Mouse (Mus musculus) ovary, adult 18-20 months (tissue): ENCODE measurements around the gene Mtnr1b.
"Not testable (repeated sequence)": the region's sequence is repeated elsewhere in the genome, so short reads cannot be mapped to it uniquely, and the experiment has no call there.

ENCODE experiments used
- DNase-seq: peaks from one replicate; pipeline ENCODE4 v3.0.0; 2022; ENCODE audit warnings: low spot score, mixed read lengths

Mtnr1b gene

GRCm38 (mm10) chr9:15874506-15875160 is at the start of gene Mtnr1b:
TSS of gene Mtnr1b (minus strand) at chr9:15874556.
- DNase-seq: no peak

GRCm38 (mm10) chr9:15920271-15920670 is 45.9 kb upstream of the Mtnr1b start:
- no peak for DNase-seq

GRCm38 (mm10) chr9:15919373-15920005 is 45.1 kb upstream of the Mtnr1b start:
- DNase-seq: no peak

- DNase-seq: no peak
These were observed 42.2 kb upstream of the Mtnr1b start for GRCm38 (mm10) chr9:15916600-15916999.

GRCm38 (mm10) chr9:15912735-15913134 is 38.4 kb upstream of the Mtnr1b start:
- DNase-seq: no peak

- DNase-seq: no peak
These were observed 35.2 kb upstream of the Mtnr1b start for GRCm38 (mm10) chr9:15909397-15910113.

GRCm38 (mm10) chr9:15903948-15904750 is 29.8 kb upstream of the Mtnr1b start:
- DNase-seq: no peak

GRCm38 (mm10) chr9:15898112-15898511 is 23.8 kb upstream of the Mtnr1b start:
- no peak for DNase-seq

- no peak for DNase-seq
These were observed 12.4 kb upstream of the Mtnr1b start for GRCm38 (mm10) chr9:15886756-15887155.

- no peak for DNase-seq
These were observed 6.4 kb upstream of the Mtnr1b start for GRCm38 (mm10) chr9:15880754-15881153.

GRCm38 (mm10) chr9:15880160-15880603 is 5.8 kb upstream of the Mtnr1b start:
- no peak for DNase-seq

- no peak for DNase-seq
These were observed 4.3 kb downstream of the Mtnr1b start for GRCm38 (mm10) chr9:15870013-15870412.

GRCm38 (mm10) chr9:15869456-15869855 is 4.9 kb downstream of the Mtnr1b start:
- DNase-seq: no peak

GRCm38 (mm10) chr9:15866280-15867072 is 7.9 kb downstream of the Mtnr1b start:
- no peak for DNase-seq

- DNase-seq: no peak
These were observed 13.0 kb downstream of the Mtnr1b start for GRCm38 (mm10) chr9:15861402-15861801.

- no peak for DNase-seq
These were observed 23.6 kb downstream of the Mtnr1b start for GRCm38 (mm10) chr9:15850749-15851148.

- DNase-seq: no peak
These were observed 29.0 kb downstream of the Mtnr1b start for GRCm38 (mm10) chr9:15845390-15845789.

- not testable (repeated sequence) for DNase-seq
These were observed 29.4 kb downstream of the Mtnr1b start for GRCm38 (mm10) chr9:15844936-15845335.

- no peak for DNase-seq
These were observed 61.1 kb downstream of the Mtnr1b start for GRCm38 (mm10) chr9:15813002-15813911.

- no peak for DNase-seq
These were observed 70.1 kb downstream of the Mtnr1b start for GRCm38 (mm10) chr9:15804296-15804695.
